Mouse (Mus musculus) embryonic facial prominence, embryonic 11.5 days (tissue): ENCODE data around the gene Rasgef1b. TPM values are rescaled to one million over a fixed set of nuclear protein-coding genes. Genes with fewer than 3 reads are reported as not detected.

Experiments
- ATAC-seq: fragments of 200-750 bp; cut with Nextera tagmentation; replicated peaks from 2 replicates; pipeline ENCODE4 v1.8.0; 2017; ENCODE audit warnings: low read depth; ENCODE audit not compliant: insufficient number of reproducible peaks, low FRiP score, low TSS enrichment
- DNase-seq: peaks from one replicate; pipeline ENCODE4 v3.0.0-alpha.2; 2015; ENCODE audit warnings: low spot score
- H3K27ac ChIP-seq: fragments of 300-500 bp; sonication (generic); replicated peaks from 2 replicates; pipeline ENCODE4 v1.5.1; 2014; ENCODE audit warnings: mild to moderate bottlenecking, low read depth, low read length, control low read depth
- H3K27me3 ChIP-seq: fragments of 300-500 bp; sonication (generic); 2 replicates; pipeline ENCODE4 v1.6.1; 2014; ENCODE audit warnings: mild to moderate bottlenecking, low read length, moderate library complexity, mixed read lengths; ENCODE audit not compliant: control insufficient read depth, insufficient read depth
- H3K36me3 ChIP-seq: fragments of 300-500 bp; sonication (generic); replicated peaks from 2 replicates; pipeline ENCODE4 v1.6.1; 2014; ENCODE audit warnings: low read depth, mild to moderate bottlenecking, low read length, moderate library complexity, mixed read lengths; ENCODE audit not compliant: control insufficient read depth, insufficient read depth
- H3K4me1 ChIP-seq: fragments of 300-500 bp; sonication (generic); 2 replicates; pipeline ENCODE4 v1.6.1; 2014; ENCODE audit warnings: low read length, mixed read lengths; ENCODE audit not compliant: control insufficient read depth, insufficient read depth
- H3K4me2 ChIP-seq: fragments of 300-500 bp; sonication (generic); 2 replicates; pipeline ENCODE4 v1.6.1; 2014; ENCODE audit warnings: low read depth, mild to moderate bottlenecking, control low read depth, low read length, moderate library complexity
- H3K4me3 ChIP-seq: fragments of 300-500 bp; sonication (generic); 2 replicates; pipeline ENCODE4 v1.5.1; 2014; ENCODE audit warnings: low read depth, low read length, control low read depth
- H3K9ac ChIP-seq: fragments of 300-500 bp; sonication (generic); replicated peaks from 2 replicates; pipeline ENCODE4 v1.6.1; 2014; ENCODE audit warnings: mild to moderate bottlenecking, control low read depth, low read length
- H3K9me3 ChIP-seq: fragments of 300-500 bp; sonication (generic); replicated peaks from 2 replicates; pipeline ENCODE4 v1.6.1; 2016; ENCODE audit warnings: mild to moderate bottlenecking, low read length, inconsistent platforms, mixed read lengths; ENCODE audit not compliant: control insufficient read depth
- WGBS: fragments of 180-500 bp; shearing (Covaris S2); extraction: QIAGEN DNeasy Blood & Tissue Kit; methylation state at CpG from one replicate; pipeline ENCODE4 v1.1.7; 2014; 5-methylcytosine and 5-hydroxymethylcytosine counted together
- polyA plus RNA-seq: library from polyadenylated mRNA; unstranded; fragments of >200 nt; fragmentation: Nextera tagmentation; extraction: Ambion mirVana; gene quantifications from 2 replicates; pipeline ENCODE4 v1.2.1, GENCODE M21; 2014

Rasgef1b gene
- polyA plus RNA-seq, 1 experiment from 2014 or later = 14.2 TPM

DNA sequence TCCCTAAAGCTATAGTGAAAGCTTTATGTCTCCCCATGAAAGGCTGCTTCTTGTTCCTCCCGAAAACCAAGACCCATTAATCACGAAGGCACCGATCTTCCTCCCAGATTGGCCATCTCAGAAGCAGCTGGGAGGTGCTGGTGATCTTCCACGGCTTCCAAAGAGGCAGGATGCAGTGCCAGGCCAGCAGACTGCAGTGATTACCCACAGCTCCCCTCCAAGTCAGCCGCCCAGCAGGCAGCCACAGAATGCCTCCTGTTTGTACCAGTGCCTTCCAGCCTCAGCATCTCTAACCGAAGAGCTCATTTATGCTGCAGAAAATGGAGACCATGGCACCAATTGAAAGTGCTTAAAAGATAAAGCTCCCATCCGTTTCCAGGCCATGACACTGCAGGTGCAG lies 131.2 kb downstream of the Rasgef1b start:
- Histone ChIP-seq H3K9ac (no peak overlapping the region), H3K4me3 (no peak overlapping the region), H3K9me3 (no peaks in the 10 kb centered on the region), H3K4me1 (no peaks in the 10 kb centered on the region), H3K4me2 (no peak overlapping the region), H3K36me3 (no peaks in the 10 kb centered on the region), H3K27me3 (no peaks in the 10 kb centered on the region), H3K27ac (no peak overlapping the region)
- no peak for ATAC-seq
- WGBS = 55% methylated on average over 7 of the region's 7 CpGs
- DNase-seq = no peak

DNA sequence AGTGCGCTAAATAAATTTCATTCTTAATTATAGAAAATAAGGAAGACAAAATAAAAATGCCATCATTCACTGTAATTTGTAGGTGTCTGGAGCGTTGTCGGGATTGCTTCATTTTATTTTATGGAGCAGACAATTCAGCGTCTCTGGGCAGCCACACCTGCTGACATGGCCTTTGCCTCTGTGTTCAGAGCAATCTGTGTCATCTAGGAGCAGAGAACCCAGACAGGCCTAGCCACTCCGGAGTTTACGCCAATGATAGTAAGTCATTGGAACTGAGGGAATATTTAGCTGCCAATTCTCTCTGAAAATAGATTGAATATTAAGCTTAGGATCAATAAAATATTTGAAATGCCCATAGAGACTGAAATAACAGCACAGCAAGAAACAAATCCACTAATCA lies 137.5 kb downstream of the Rasgef1b start:
- Histone ChIP-seq H3K27me3 (no peaks in the 10 kb centered on the region), H3K4me3 (no peak overlapping the region), H3K27ac (no peak overlapping the region), H3K36me3 (no peaks in the 10 kb centered on the region), H3K9ac (no peak overlapping the region), H3K4me2 (no peak overlapping the region), H3K4me1 (no peaks in the 10 kb centered on the region), H3K9me3 (no peaks in the 10 kb centered on the region)
- WGBS = 72% methylated on average over 6 of the region's 6 CpGs
- ATAC-seq (no peak), DNase-seq (no peak)

DNA sequence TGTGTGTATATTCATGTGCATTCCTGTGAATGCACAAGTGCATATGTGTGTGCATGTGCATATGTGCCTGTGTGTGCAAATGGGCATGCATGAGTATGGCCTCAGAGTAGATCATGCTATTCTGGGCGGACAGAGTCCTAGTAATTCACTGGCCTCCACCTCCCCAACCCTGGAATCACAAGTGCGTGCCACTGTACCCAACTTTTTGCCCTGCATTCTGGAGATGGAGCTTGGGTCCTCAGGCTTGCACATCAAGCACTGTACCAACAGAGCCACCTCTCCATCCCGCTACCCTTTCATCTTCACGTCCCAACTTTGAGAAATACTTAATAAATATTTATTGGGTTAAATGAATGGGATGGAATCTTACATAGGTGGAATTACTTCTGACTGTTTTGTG lies 138.3 kb downstream of the Rasgef1b start:
- H3K4me2 ChIP-seq = no peak overlapping the region
- H3K4me1 ChIP-seq = no peaks in the 10 kb centered on the region
- ATAC-seq (no peak), DNase-seq (no peak)
- H3K9ac ChIP-seq = no peak overlapping the region
- H3K27me3 ChIP-seq = no peaks in the 10 kb centered on the region
- 85% methylated on average over 4 of the region's 4 CpGs for WGBS
- H3K36me3 ChIP-seq = no peaks in the 10 kb centered on the region
- no peak overlapping the region for H3K4me3 ChIP-seq
- no peak overlapping the region for H3K27ac ChIP-seq
- H3K9me3 ChIP-seq = no peaks in the 10 kb centered on the region

DNA sequence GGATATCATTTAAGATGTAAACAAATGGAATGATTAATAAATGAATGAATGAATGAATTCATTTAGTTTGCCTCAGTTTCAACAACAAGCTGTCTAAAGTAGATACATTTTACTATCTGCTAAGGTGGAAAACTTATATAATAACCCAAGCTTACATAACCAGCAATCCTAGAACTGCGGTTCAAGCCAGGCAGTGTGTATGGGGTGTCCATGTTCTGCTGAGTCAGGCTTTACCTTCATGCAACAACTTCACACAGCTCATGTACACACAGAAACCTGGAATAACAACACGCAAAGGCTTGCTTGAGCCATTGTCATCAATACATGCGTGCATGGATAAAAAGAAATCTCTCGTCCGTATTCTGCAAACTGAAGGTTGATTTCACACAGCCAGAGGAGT lies 140.9 kb downstream of the Rasgef1b start:
- 91% methylated on average over 5 of the region's 5 CpGs for WGBS
- Histone ChIP-seq H3K9me3 (no peaks in the 10 kb centered on the region), H3K36me3 (no peaks in the 10 kb centered on the region), H3K4me2 (no peak overlapping the region), H3K4me1 (no peaks in the 10 kb centered on the region), H3K27me3 (no peaks in the 10 kb centered on the region), H3K9ac (no peak overlapping the region), H3K27ac (no peak overlapping the region), H3K4me3 (no peak overlapping the region)
- DNase-seq (no peak), ATAC-seq (no peak)

DNA sequence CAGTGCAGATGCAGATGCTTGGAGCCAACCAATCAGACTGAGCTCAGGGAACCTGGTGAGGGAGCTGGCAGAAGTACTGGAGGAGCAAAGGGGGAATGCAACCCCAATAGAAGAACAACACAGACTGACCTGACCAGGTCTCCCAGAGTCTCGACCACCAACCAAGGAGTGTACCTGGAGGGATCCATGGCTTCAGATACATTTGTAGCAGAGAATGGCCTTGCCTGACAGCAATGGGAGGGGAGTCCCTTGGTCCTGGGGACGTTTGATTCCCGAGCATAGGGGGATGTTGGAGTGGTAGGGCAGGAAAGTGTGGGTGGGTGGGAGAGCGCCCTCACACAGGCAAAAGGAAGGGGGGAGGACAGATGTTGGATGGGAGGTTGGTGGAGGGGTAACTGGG lies 141.3 kb downstream of the Rasgef1b start:
- DNase-seq = no peak
- no peaks in the 10 kb centered on the region for H3K4me1 ChIP-seq
- H3K36me3 ChIP-seq = no peaks in the 10 kb centered on the region
- WGBS = 72% methylated on average over 4 of the region's 4 CpGs
- H3K4me3 ChIP-seq = no peak overlapping the region
- H3K27me3 ChIP-seq = no peaks in the 10 kb centered on the region
- no peak overlapping the region for H3K9ac ChIP-seq
- H3K4me2 ChIP-seq = no peak overlapping the region
- ATAC-seq = no peak
- H3K27ac ChIP-seq = no peak overlapping the region
- H3K9me3 ChIP-seq = no peaks in the 10 kb centered on the region

DNA sequence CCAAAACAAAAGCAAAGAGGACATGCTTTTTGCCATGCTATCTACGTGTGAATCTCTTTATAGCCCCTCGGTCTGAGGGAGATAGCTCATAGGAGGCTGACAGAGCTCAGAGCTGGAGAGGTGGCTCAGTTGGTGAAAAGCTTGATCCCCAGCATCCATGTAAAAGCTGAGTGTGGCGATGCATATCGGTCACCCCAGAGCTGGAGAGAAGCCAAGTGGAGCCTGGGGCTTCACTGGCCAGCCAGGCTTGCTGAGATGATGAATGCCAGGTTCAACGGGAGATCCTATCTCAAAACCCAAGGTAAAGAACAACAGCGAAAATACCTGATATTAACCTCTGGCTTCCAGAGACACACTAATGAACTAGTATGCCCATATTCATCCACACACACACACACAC lies 142.6 kb downstream of the Rasgef1b start:
- Histone ChIP-seq H3K4me2 (no peak overlapping the region), H3K36me3 (no peaks in the 10 kb centered on the region), H3K27me3 (no peaks in the 10 kb centered on the region), H3K9ac (no peak overlapping the region), H3K27ac (no peak overlapping the region), H3K4me1 (no peaks in the 10 kb centered on the region), H3K9me3 (no peaks in the 10 kb centered on the region), H3K4me3 (no peak overlapping the region)
- ATAC-seq = no peak
- 88% methylated on average over 6 of the region's 6 CpGs for WGBS
- no peak for DNase-seq

DNA sequence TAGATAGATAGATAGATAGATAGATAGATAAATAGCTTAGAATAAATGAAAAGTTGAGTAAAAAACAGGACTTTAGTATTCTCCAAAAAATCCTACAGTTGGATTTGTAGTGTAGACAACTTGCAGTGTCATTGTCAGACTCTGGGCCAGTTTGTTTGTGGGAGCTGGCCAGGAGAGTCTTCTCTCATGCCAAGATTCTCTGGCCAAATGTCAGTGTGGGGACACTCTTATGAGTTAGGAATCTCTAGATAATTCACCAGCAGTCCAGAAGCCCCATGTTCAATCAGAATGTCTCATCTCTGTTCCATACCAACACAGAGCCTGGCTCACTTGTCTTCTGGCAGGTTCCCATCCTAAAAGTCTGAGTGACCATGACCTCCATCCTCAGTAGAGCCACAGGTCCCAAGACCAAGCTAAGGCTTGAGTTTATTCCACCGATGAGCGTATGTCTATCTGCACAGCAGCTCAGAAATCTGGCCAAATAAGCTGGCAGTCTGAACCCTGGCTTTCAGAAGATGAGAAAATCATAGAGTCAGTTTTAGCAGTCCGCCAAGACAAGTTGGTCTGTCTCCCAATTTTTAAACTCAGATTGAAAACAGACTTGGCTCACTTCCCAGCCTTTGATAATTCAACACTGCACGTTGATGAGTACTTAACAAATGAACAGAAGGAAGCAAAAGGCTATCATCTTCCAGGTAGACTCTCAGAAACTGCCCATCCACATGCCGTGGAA lies 143.5 kb downstream of the Rasgef1b start:
- Histone ChIP-seq H3K27me3 (no peaks in the 10 kb centered on the region), H3K4me2 (no peak overlapping the region), H3K27ac (no peak overlapping the region), H3K36me3 (no peaks in the 10 kb centered on the region), H3K4me3 (no peak overlapping the region), H3K9ac (no peak overlapping the region), H3K9me3 (no peaks in the 10 kb centered on the region), H3K4me1 (no peaks in the 10 kb centered on the region)
- no peak for ATAC-seq
- 75% methylated on average over 5 of the region's 5 CpGs for WGBS
- no peak for DNase-seq

DNA sequence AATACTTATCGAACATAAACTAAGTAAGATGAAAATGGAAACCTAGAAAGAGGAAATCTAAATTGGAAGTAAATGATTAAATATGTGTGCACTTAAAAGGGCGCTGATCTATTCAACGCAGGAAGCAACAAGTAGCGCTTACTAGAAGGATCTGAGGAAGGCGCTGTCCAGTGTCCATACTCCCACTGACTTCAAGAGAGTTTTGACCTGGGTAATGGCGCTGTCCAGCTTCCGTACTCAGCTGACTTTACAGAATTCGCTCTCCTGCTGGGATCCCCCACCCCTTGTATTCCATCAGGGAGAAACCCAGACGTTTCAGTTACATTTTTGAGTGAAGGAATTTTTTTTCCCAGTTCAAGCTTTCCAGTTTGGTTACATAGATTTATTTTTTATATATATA lies 144.6 kb downstream of the Rasgef1b start:
- H3K4me1 ChIP-seq = no peaks in the 10 kb centered on the region
- ATAC-seq = no peak
- H3K27me3 ChIP-seq = no peaks in the 10 kb centered on the region
- no peak overlapping the region for H3K27ac ChIP-seq
- DNase-seq = peak; percentile 23
- H3K4me3 ChIP-seq = no peak overlapping the region
- no peak overlapping the region for H3K9ac ChIP-seq
- H3K9me3 ChIP-seq = no peaks in the 10 kb centered on the region
- H3K36me3 ChIP-seq = no peaks in the 10 kb centered on the region
- no peak overlapping the region for H3K4me2 ChIP-seq
- 82% methylated on average over 9 of the region's 9 CpGs for WGBS
